ENCODE assay signal across 7 mouse cellular contexts in genomic region chr6:29762524-29762923, GRCm38 (mm10). TPM values are rescaled to one million over a fixed set of nuclear protein-coding genes. Genes with fewer than 3 reads are reported as not detected.
A peak's percentile ranks its signal among the peaks of the same experiment; 100 is the strongest.
DNase-seq lines count a peak whose midpoint lies in the region; ATAC-seq and TF ChIP-seq lines count a peak whose summit lies in the region.

No protein-coding gene starts in this region.

- H3K4me2 ChIP-seq in kidney, embryonic 16.5 days (replicated peaks; ENCODE audit: low read depth, low read length), result no peak overlapping the region
- H3K4me2 ChIP-seq in lung, postnatal 0 days (replicated peaks; ENCODE audit: low read depth, low read length), result no peak overlapping the region

- H3K9ac ChIP-seq in kidney, embryonic 16.5 days (replicated peaks; ENCODE audit: low read length), result no peak overlapping the region
- no peak overlapping the region for H3K9ac ChIP-seq in ES-E14 (ENCODE audit: insufficient read depth, low read depth, low read length, poor library complexity, severe bottlenecking)
- no peak overlapping the region for H3K9ac ChIP-seq in lung, postnatal 0 days (replicated peaks; ENCODE audit: low read depth)

- TF ChIP-seq CTCF in lung, postnatal 0 days (IDR thresholded peaks at IDR 0.05), result peak; percentile 82

- TF ChIP-seq EP300 in lung, postnatal 0 days (IDR thresholded peaks at IDR 0.05), result no peak

- no peaks in the 10 kb centered on the region for H3K4me1 ChIP-seq in kidney, embryonic 16.5 days (ENCODE audit: insufficient read depth, low read length)
- H3K4me1 ChIP-seq in ES-E14 (ENCODE audit: control insufficient read depth in 2 of 2, insufficient read depth in 2 of 2, low read length in 2 of 2, poor library complexity in 1 of 2), result no peaks in the 10 kb centered on the region
- no peaks in the 10 kb centered on the region for H3K4me1 ChIP-seq in lung, postnatal 0 days (ENCODE audit: insufficient read depth, low read depth, low read length)

- no peaks in the 10 kb centered on the region for H3K27me3 ChIP-seq in kidney, embryonic 16.5 days (ENCODE audit: insufficient read depth, low read length)
- H3K27me3 ChIP-seq in lung, postnatal 0 days (replicated peaks; ENCODE audit: insufficient read depth, low read length), result no peaks in the 10 kb centered on the region

- DNase-seq in kidney, adult 8-10 months, result peak; percentile 65 to 69
- DNase-seq in ES-E14 (ENCODE audit: low read depth, low spot score), result no peak
- DNase-seq in c-Kit-positive CD71-positive TER-119-positive erythroid progenitor cells, embryonic 14.5 days (ENCODE audit: low spot score), result peak; percentile 40
- DNase-seq in lung, postnatal 0 days (ENCODE audit: low spot score), result peak; percentile 64
- no peak for DNase-seq in layer of hippocampus, adult 8-10 months (ENCODE audit: low spot score in 2 of 2)
- DNase-seq in cerebellum, postnatal 14 days, result no peak

- H3K36me3 ChIP-seq in kidney, embryonic 16.5 days (ENCODE audit: insufficient read depth, low read length), result peaks cover 25% of the 10 kb centered on the region
- H3K36me3 ChIP-seq in ES-E14 (ENCODE audit: control insufficient read depth, insufficient read depth, low read length, poor library complexity, severe bottlenecking), result no peaks in the 10 kb centered on the region; the same call in 1 of the 2 replicates
- H3K36me3 ChIP-seq in lung, postnatal 0 days (ENCODE audit: insufficient read depth, low read length), result no peaks in the 10 kb centered on the region

- in situ Hi-C loops in ES-E14 (cut with MboI; ENCODE audit: low sequenced_read_pairs in 2 of 2, unreplicated experiment in 2 of 2), result loop anchor here in 1 of 2 experiments (10.0 kb wide), 1 partner anchor 442 kb away; no protein-coding TSS in a partner anchor

- no peak overlapping the region for H3K27ac ChIP-seq in kidney, embryonic 16.5 days (ENCODE audit: low read length)
- H3K27ac ChIP-seq in ES-E14 (ENCODE audit: insufficient read depth, low read depth, low read length, poor library complexity, severe bottlenecking), result no peak overlapping the region
- no peak overlapping the region for H3K27ac ChIP-seq in lung, postnatal 0 days (ENCODE audit: low read length)

- H3K4me3 ChIP-seq in kidney, embryonic 16.5 days (ENCODE audit: low read length), result no peak overlapping the region
- H3K4me3 ChIP-seq in ES-E14 (ENCODE audit: insufficient read depth in 1 of 2, low read depth in 1 of 2, low read length in 2 of 2, poor library complexity in 1 of 2, severe bottlenecking in 1 of 2), result no peak overlapping the region
- H3K4me3 ChIP-seq in lung, postnatal 0 days (ENCODE audit: low read depth, low read length), result no peak overlapping the region

- 62% methylated on average over 4 of the region's 4 CpGs for WGBS in kidney, embryonic 16.5 days
- 43% methylated on average over 4 of the region's 4 CpGs for WGBS in lung, postnatal 0 days

- ATAC-seq in kidney, embryonic 16.5 days (ENCODE audit: low FRiP score, low TSS enrichment), result no peak
- peak; percentile 39 for ATAC-seq in lung, postnatal 0 days

- no peaks in the 10 kb centered on the region for H3K9me3 ChIP-seq in kidney, embryonic 16.5 days (ENCODE audit: low read length)
- H3K9me3 ChIP-seq in ES-E14 (ENCODE audit: control insufficient read depth, insufficient read depth, low read depth, low read length), result no peaks in the 10 kb centered on the region
- no peaks in the 10 kb centered on the region for H3K9me3 ChIP-seq in lung, postnatal 0 days (ENCODE audit: low read length)

TF ChIP-seq in ES-E14, 5 proteins besides CTCF, POLR2A, EP300 and RAD21:
- TF ChIP-seq ZNF384 (IDR thresholded peaks at IDR 0.05; ENCODE audit: low read depth, low read length), result no peak
- peak; percentile 54; the same call in 1 of the 2 replicates for TF ChIP-seq ZC3H11A (IDR thresholded peaks at IDR 0.05; ENCODE audit: borderline replicate concordance, low read depth, low read length)

RNA-seq across cellular contexts. Expression of gene Ahcyl2, which starts 5.3 kb away (rescaled TPM):
- 18.3 and 20.8 TPM in 2 replicates for polyA plus RNA-seq in kidney, embryonic 16.5 days (2015; fragmentation: Nextera tagmentation; extraction: Ambion mirVana)
- 15.3 and 17.5 TPM in 2 replicates for total RNA-seq in ES-E14 (2012; rRNA removed)
- polyA plus RNA-seq in lung, postnatal 0 days (2015; fragmentation: Nextera tagmentation; extraction: Ambion mirVana), result 11.8 and 17.1 TPM in 2 replicates
- 100 to 1,000 TPM; 200 to 239 (median 221) TPM for total RNA-seq in layer of hippocampus, adult 8-10 months (2022)

RNA-seq across cellular contexts. Expression of gene Smo, which starts 27.2 kb away (rescaled TPM):
- polyA plus RNA-seq in kidney, embryonic 16.5 days (2015; fragmentation: Nextera tagmentation; extraction: Ambion mirVana), result 42.9 and 50.2 TPM in 2 replicates
- total RNA-seq in ES-E14 (2012; rRNA removed), result 25.7 and 27.3 TPM in 2 replicates
- 8.8 and 10.9 TPM in 2 replicates for polyA plus RNA-seq in lung, postnatal 0 days (2015; fragmentation: Nextera tagmentation; extraction: Ambion mirVana)
- total RNA-seq in layer of hippocampus, adult 8-10 months (2022), result 10 to 100 TPM; 17.0 to 18.9 (median 18.1) TPM

Comparison
In these comparisons a context has a peak if more than half of its experiments do, and no peak if none do; other contexts are left out.
1. DNase-seq: peak in kidney, adult 8-10 months (2 of 2), c-Kit-positive CD71-positive TER-119-positive erythroid progenitor cells, embryonic 14.5 days (single experiment) and lung, postnatal 0 days (single experiment); none in ES-E14 (single experiment), layer of hippocampus, adult 8-10 months (0 of 2) and cerebellum, postnatal 14 days (0 of 2).
2. RNA of gene Ahcyl2, which starts 5.3 kb away (total RNA-seq): 200 to 239 TPM in layer of hippocampus, adult 8-10 months; 15.3 to 17.5 TPM in ES-E14; every median in the first group is over 10 times any median in the second.